Mouse (Mus musculus): ENCODE measurements around the gene Lin7b. TPM values are rescaled to one million over a fixed set of nuclear protein-coding genes. Genes with fewer than 3 reads are reported as not detected.

Lin7b gene
- polyA plus RNA-seq, 1 experiment: 0.90 TPM

GRCm38 (mm10) chr7:45412421-45412820 lies 42.0 kb upstream of the Lin7b start:
- no peak for DNase-seq (ENCODE audit: low read depth in 1 of 2, low spot score in 2 of 2)
- H3K4me3 ChIP-seq (ENCODE audit: extremely low read depth, insufficient read depth, insufficient read length): no peak overlapping the region
- TF ChIP-seq POLR2A (IDR thresholded peaks at IDR 0.05; ENCODE audit: low read depth, low read length): no peak
- TF ChIP-seq CTCF (IDR thresholded peaks at IDR 0.05; ENCODE audit: extremely low read depth, insufficient read depth, insufficient read length, insufficient replicate concordance): no peak
- H3K4me1 ChIP-seq (ENCODE audit: control insufficient read depth, insufficient read depth, insufficient read length): peaks cover 9% of the 10 kb centered on the region
- H3K27ac ChIP-seq (ENCODE audit: insufficient read depth, low read length): no peak overlapping the region
- 65% methylated on average over 2 of the region's 2 CpGs for WGBS
- H3K27me3 ChIP-seq (ENCODE audit: control insufficient read depth, insufficient read depth, low read length): peaks cover 25% of the 10 kb centered on the region
- H3K36me3 ChIP-seq (ENCODE audit: control insufficient read depth, insufficient read depth, low read length): no peaks in the 10 kb centered on the region

GRCm38 (mm10) chr7:45409497-45410163 lies 39.2 kb upstream of the Lin7b start:
- no peak for DNase-seq (ENCODE audit: low read depth in 1 of 2, low spot score in 2 of 2)
- TF ChIP-seq POLR2A (IDR thresholded peaks at IDR 0.05; ENCODE audit: low read depth, low read length): no peak
- TF ChIP-seq CTCF (IDR thresholded peaks at IDR 0.05; ENCODE audit: extremely low read depth, insufficient read depth, insufficient read length, insufficient replicate concordance): no peak
- Histone ChIP-seq H3K27me3 (ENCODE audit: control insufficient read depth, insufficient read depth, low read length) (peaks cover 22% of the 10 kb centered on the region), H3K27ac (ENCODE audit: insufficient read depth, low read length) (no peak overlapping the region), H3K4me1 (ENCODE audit: control insufficient read depth, insufficient read depth, insufficient read length) (peaks cover 9% of the 10 kb centered on the region), H3K4me3 (ENCODE audit: extremely low read depth, insufficient read depth, insufficient read length) (no peak overlapping the region), H3K36me3 (ENCODE audit: control insufficient read depth, insufficient read depth, low read length) (no peaks in the 10 kb centered on the region)
- WGBS: 91% methylated on average over 8 of the region's 8 CpGs

- no peak overlapping the region for H3K27ac ChIP-seq (ENCODE audit: insufficient read depth, low read length)
- no peak overlapping the region for H3K4me3 ChIP-seq (ENCODE audit: extremely low read depth, insufficient read depth, insufficient read length)
- TF ChIP-seq CTCF (IDR thresholded peaks at IDR 0.05; ENCODE audit: extremely low read depth, insufficient read depth, insufficient read length, insufficient replicate concordance) (no peak), POLR2A (IDR thresholded peaks at IDR 0.05; ENCODE audit: low read depth, low read length) (no peak)
- H3K27me3 ChIP-seq (ENCODE audit: control insufficient read depth, insufficient read depth, low read length): peaks cover 17% of the 10 kb centered on the region
- 89% methylated on average over 17 of the region's 17 CpGs for WGBS
- peaks cover 9% of the 10 kb centered on the region for H3K4me1 ChIP-seq (ENCODE audit: control insufficient read depth, insufficient read depth, insufficient read length)
- H3K36me3 ChIP-seq (ENCODE audit: control insufficient read depth, insufficient read depth, low read length): no peaks in the 10 kb centered on the region
- no peak for DNase-seq (ENCODE audit: low read depth in 1 of 2, low spot score in 2 of 2)
Measured at GRCm38 (mm10) chr7:45408949-45409348, 38.6 kb upstream of the Lin7b start.

GRCm38 (mm10) chr7:45408351-45408750 lies 38.0 kb upstream of the Lin7b start:
- peaks cover 13% of the 10 kb centered on the region for H3K27me3 ChIP-seq (ENCODE audit: control insufficient read depth, insufficient read depth, low read length)
- H3K36me3 ChIP-seq (ENCODE audit: control insufficient read depth, insufficient read depth, low read length): no peaks in the 10 kb centered on the region
- TF ChIP-seq POLR2A (IDR thresholded peaks at IDR 0.05; ENCODE audit: low read depth, low read length) (no peak), CTCF (IDR thresholded peaks at IDR 0.05; ENCODE audit: extremely low read depth, insufficient read depth, insufficient read length, insufficient replicate concordance) (no peak)
- no peak overlapping the region for H3K27ac ChIP-seq (ENCODE audit: insufficient read depth, low read length)
- no peak overlapping the region for H3K4me3 ChIP-seq (ENCODE audit: extremely low read depth, insufficient read depth, insufficient read length)
- DNase-seq (ENCODE audit: low read depth in 1 of 2, low spot score in 2 of 2): no peak
- H3K4me1 ChIP-seq (ENCODE audit: control insufficient read depth, insufficient read depth, insufficient read length): peaks cover 6% of the 10 kb centered on the region; the same call in 1 of the 2 replicates
- 75% methylated on average over 7 of the region's 7 CpGs for WGBS

GRCm38 (mm10) chr7:45407836-45408235 lies 37.5 kb upstream of the Lin7b start:
- no peak for DNase-seq (ENCODE audit: low read depth in 1 of 2, low spot score in 2 of 2)
- no peaks in the 10 kb centered on the region for H3K36me3 ChIP-seq (ENCODE audit: control insufficient read depth, insufficient read depth, low read length)
- peaks cover 12% of the 10 kb centered on the region for H3K27me3 ChIP-seq (ENCODE audit: control insufficient read depth, insufficient read depth, low read length)
- no peak overlapping the region for H3K27ac ChIP-seq (ENCODE audit: insufficient read depth, low read length)
- H3K4me3 ChIP-seq (ENCODE audit: extremely low read depth, insufficient read depth, insufficient read length): no peak overlapping the region
- peaks cover 5% of the 10 kb centered on the region; the same call in 1 of the 2 replicates for H3K4me1 ChIP-seq (ENCODE audit: control insufficient read depth, insufficient read depth, insufficient read length)
- WGBS: 78% methylated on average over 10 of the region's 10 CpGs
- TF ChIP-seq CTCF (IDR thresholded peaks at IDR 0.05; ENCODE audit: extremely low read depth, insufficient read depth, insufficient read length, insufficient replicate concordance): no peak
- no peak for TF ChIP-seq POLR2A (IDR thresholded peaks at IDR 0.05; ENCODE audit: low read depth, low read length)

GRCm38 (mm10) chr7:45406157-45407156 lies 36.1 kb upstream of the Lin7b start:
- no peak for DNase-seq (ENCODE audit: low read depth in 1 of 2, low spot score in 2 of 2)
- Histone ChIP-seq H3K4me1 (ENCODE audit: control insufficient read depth, insufficient read depth, insufficient read length) (peaks cover 5% of the 10 kb centered on the region; the same call in 1 of the 2 replicates), H3K36me3 (ENCODE audit: control insufficient read depth, insufficient read depth, low read length) (no peaks in the 10 kb centered on the region), H3K4me3 (ENCODE audit: extremely low read depth, insufficient read depth, insufficient read length) (peak overlapping the region; percentile 16; the same call in 1 of the 2 replicates), H3K27ac (ENCODE audit: insufficient read depth, low read length) (no peak overlapping the region), H3K27me3 (ENCODE audit: control insufficient read depth, insufficient read depth, low read length) (peaks cover 12% of the 10 kb centered on the region)
- TF ChIP-seq POLR2A (IDR thresholded peaks at IDR 0.05; ENCODE audit: low read depth, low read length) (no peak), CTCF (IDR thresholded peaks at IDR 0.05; ENCODE audit: extremely low read depth, insufficient read depth, insufficient read length, insufficient replicate concordance) (no peak)
- 2% methylated on average over 113 of the region's 114 CpGs for WGBS
